Mouse (Mus musculus): ENCODE measurements around the gene Acaca. TPM values are rescaled to one million over a fixed set of nuclear protein-coding genes. Genes with fewer than 3 reads are reported as not detected.

Gene Acaca
- polyA plus RNA-seq (2012; fragmentation: generic; extraction: Trizol) = 29.9 TPM
- long read RNA-seq, experiment 1, partial matches to known transcripts = 0 of 6 reads
- long read RNA-seq, experiment 1, other reads (novel, unspliced or antisense) = 6 of 6 reads
- long read RNA-seq, experiment 2, partial matches to known transcripts = 28 of 30 reads
- long read RNA-seq, experiment 2, other reads (novel, unspliced or antisense) = 2 of 30 reads

GRCm38 (mm10) chr11:84128943-84129798 is at the start of gene Acaca, which contains the start of gene Tada2a:
TSS of gene Acaca (plus strand) at chr11:84129672.
TSS of gene Tada2a (minus strand) at chr11:84129600.
- peak within 1 kb of the TSS; percentile 93 for H3ac ChIP-seq (ENCODE audit: control insufficient read depth, insufficient read length, low read depth)
- TF ChIP-seq MYOD1 (IDR thresholded peaks at IDR 0.05; ENCODE audit: control insufficient read depth, insufficient read length, low read depth) (no peak), CTCF (IDR thresholded peaks at IDR 0.05; ENCODE audit: control insufficient read depth, insufficient read depth, insufficient read length) (no peak), USF1 (IDR thresholded peaks at IDR 0.05; ENCODE audit: low read depth) (peak; percentile 40), CEBPB (IDR thresholded peaks at IDR 0.05; ENCODE audit: low read depth) (no peak), MAX (IDR thresholded peaks at IDR 0.05) (peak; percentile 94)
- H3K79me3 ChIP-seq (ENCODE audit: low read depth) = peaks cover 14% of the 10 kb centered on the region
- peak within 1 kb of the TSS; percentile 89 for H3K4me3 ChIP-seq (ENCODE audit: insufficient read depth, poor library complexity, severe bottlenecking)
- H3K27me3 ChIP-seq (ENCODE audit: control insufficient read depth, insufficient read depth, insufficient read length) = no peaks in the 10 kb centered on the region
- peaks cover 31% of the 10 kb centered on the region for H3K79me2 ChIP-seq (ENCODE audit: control insufficient read depth, insufficient read depth)
- H3K36me3 ChIP-seq (ENCODE audit: control insufficient read depth, insufficient read depth) = peaks cover 30% of the 10 kb centered on the region

DNA sequence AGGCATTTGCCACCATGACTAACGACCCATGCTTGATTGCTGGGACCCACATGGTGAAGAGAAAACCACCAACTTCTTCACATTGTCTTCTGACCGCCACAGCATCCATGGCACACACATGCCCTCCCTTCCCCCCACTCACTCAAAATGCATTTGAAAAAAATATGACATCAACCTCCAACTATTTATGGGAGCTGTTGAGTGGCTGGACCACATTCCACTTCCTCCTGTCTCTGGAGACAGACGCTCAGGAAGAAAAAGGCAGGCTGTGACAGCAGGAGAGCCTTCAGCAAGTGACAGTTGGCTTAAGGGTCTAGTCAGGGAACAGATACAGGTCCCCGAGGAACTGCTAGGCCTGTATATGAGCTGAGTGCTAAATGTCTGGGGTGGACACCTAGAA is 49.6 kb upstream of the Acaca start:
- Histone ChIP-seq H3K79me2 (ENCODE audit: control insufficient read depth, insufficient read depth) (no peaks in the 10 kb centered on the region), H3K79me3 (ENCODE audit: low read depth) (no peaks in the 10 kb centered on the region), H3K27me3 (ENCODE audit: control insufficient read depth, insufficient read depth, insufficient read length) (no peaks in the 10 kb centered on the region), H3K4me3 (ENCODE audit: insufficient read depth, poor library complexity, severe bottlenecking) (no peak overlapping the region), H3K36me3 (ENCODE audit: control insufficient read depth, insufficient read depth) (peaks cover 34% of the 10 kb centered on the region), H3ac (ENCODE audit: control insufficient read depth, insufficient read length, low read depth) (no peak overlapping the region)
- TF ChIP-seq MAX (IDR thresholded peaks at IDR 0.05) (peak; percentile 55), CTCF (IDR thresholded peaks at IDR 0.05; ENCODE audit: control insufficient read depth, insufficient read depth, insufficient read length) (no peak)

DNA sequence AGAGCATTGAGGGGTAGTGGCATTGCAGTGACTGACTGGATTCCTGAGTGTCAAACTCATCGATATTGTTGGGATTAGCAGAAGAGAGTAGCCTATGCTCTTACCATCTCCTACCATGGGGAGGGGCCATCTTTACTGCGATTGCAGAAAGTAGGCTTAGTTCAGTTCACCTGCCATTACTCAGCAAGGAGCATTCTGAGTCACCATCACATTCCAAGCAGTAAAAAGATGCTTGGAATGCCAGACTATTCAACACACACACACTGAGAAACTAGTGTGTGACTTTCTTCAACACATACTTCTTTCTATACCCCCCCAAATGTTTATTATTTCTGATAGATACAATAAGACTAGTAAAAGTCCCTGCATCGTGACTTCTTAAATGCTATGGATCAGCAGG is 49.1 kb upstream of the Acaca start:
- H3K27me3 ChIP-seq (ENCODE audit: control insufficient read depth, insufficient read depth, insufficient read length) = no peaks in the 10 kb centered on the region
- TF ChIP-seq MYOD1 (IDR thresholded peaks at IDR 0.05; ENCODE audit: control insufficient read depth, insufficient read length, low read depth) (peak; percentile 61), FOSL1 (IDR thresholded peaks at IDR 0.05; ENCODE audit: insufficient read depth, low read length, poor library complexity, severe bottlenecking) (peak; percentile 67), CTCF (IDR thresholded peaks at IDR 0.05; ENCODE audit: control insufficient read depth, insufficient read depth, insufficient read length) (no peak)
- H3K79me3 ChIP-seq (ENCODE audit: low read depth) = no peaks in the 10 kb centered on the region
- no peak overlapping the region for H3ac ChIP-seq (ENCODE audit: control insufficient read depth, insufficient read length, low read depth)
- no peak overlapping the region for H3K4me3 ChIP-seq (ENCODE audit: insufficient read depth, poor library complexity, severe bottlenecking)
- H3K36me3 ChIP-seq (ENCODE audit: control insufficient read depth, insufficient read depth) = peaks cover 38% of the 10 kb centered on the region
- H3K79me2 ChIP-seq (ENCODE audit: control insufficient read depth, insufficient read depth) = no peaks in the 10 kb centered on the region

GRCm38 (mm10) chr11:84081901-84082300 is 47.6 kb upstream of the Acaca start:
- no peaks in the 10 kb centered on the region for H3K27me3 ChIP-seq (ENCODE audit: control insufficient read depth, insufficient read depth, insufficient read length)
- no peak overlapping the region for H3K4me3 ChIP-seq (ENCODE audit: insufficient read depth, poor library complexity, severe bottlenecking)
- TF ChIP-seq MYOD1 (IDR thresholded peaks at IDR 0.05; ENCODE audit: control insufficient read depth, insufficient read length, low read depth) (no peak), USF1 (IDR thresholded peaks at IDR 0.05; ENCODE audit: low read depth) (no peak)
- H3K79me2 ChIP-seq (ENCODE audit: control insufficient read depth, insufficient read depth) = no peaks in the 10 kb centered on the region
- H3K79me3 ChIP-seq (ENCODE audit: low read depth) = no peaks in the 10 kb centered on the region
- H3K36me3 ChIP-seq (ENCODE audit: control insufficient read depth, insufficient read depth) = peaks cover 53% of the 10 kb centered on the region
- no peak overlapping the region for H3ac ChIP-seq (ENCODE audit: control insufficient read depth, insufficient read length, low read depth)

DNA sequence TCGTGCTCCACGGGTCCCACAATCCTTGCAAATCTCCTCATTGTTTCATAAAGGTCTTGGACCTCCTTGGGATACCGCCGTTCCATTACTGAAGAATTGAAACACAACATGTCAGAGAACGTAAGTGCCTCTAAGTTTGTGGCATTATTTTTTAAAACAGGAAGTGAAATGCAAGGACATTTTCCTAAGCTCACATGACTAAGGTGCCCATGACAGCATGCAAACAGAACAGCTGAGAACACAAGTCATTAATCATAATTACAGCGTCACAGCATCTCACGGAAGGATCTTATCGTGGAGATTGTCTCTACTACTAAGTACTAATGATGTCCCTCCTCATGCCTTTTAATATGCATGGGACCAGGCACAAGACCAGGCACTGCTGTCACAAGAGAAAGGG is 38.9 kb upstream of the Acaca start:
- H3K79me2 ChIP-seq (ENCODE audit: control insufficient read depth, insufficient read depth) = no peaks in the 10 kb centered on the region
- TF ChIP-seq FOSL1 (IDR thresholded peaks at IDR 0.05; ENCODE audit: insufficient read depth, low read length, poor library complexity, severe bottlenecking) (no peak), MAX (IDR thresholded peaks at IDR 0.05) (no peak), USF1 (IDR thresholded peaks at IDR 0.05; ENCODE audit: low read depth) (no peak), MYOD1 (IDR thresholded peaks at IDR 0.05; ENCODE audit: control insufficient read depth, insufficient read length, low read depth) (no peak), CTCF (IDR thresholded peaks at IDR 0.05; ENCODE audit: control insufficient read depth, insufficient read depth, insufficient read length) (no peak)
- no peaks in the 10 kb centered on the region for H3K27me3 ChIP-seq (ENCODE audit: control insufficient read depth, insufficient read depth, insufficient read length)
- H3K79me3 ChIP-seq (ENCODE audit: low read depth) = no peaks in the 10 kb centered on the region
- no peak overlapping the region for H3K4me3 ChIP-seq (ENCODE audit: insufficient read depth, poor library complexity, severe bottlenecking)
- no peak overlapping the region for H3ac ChIP-seq (ENCODE audit: control insufficient read depth, insufficient read length, low read depth)
- peaks cover 92% of the 10 kb centered on the region for H3K36me3 ChIP-seq (ENCODE audit: control insufficient read depth, insufficient read depth)

GRCm38 (mm10) chr11:84095084-84095483 is 34.4 kb upstream of the Acaca start:
- no peaks in the 10 kb centered on the region for H3K79me2 ChIP-seq (ENCODE audit: control insufficient read depth, insufficient read depth)
- peaks cover 79% of the 10 kb centered on the region for H3K36me3 ChIP-seq (ENCODE audit: control insufficient read depth, insufficient read depth)

More at GRCm38 (mm10) chr11:84095084-84095483, 34.4 kb upstream of the Acaca start:
- H3ac ChIP-seq (ENCODE audit: control insufficient read depth, insufficient read length, low read depth) = no peak overlapping the region
- no peaks in the 10 kb centered on the region for H3K27me3 ChIP-seq (ENCODE audit: control insufficient read depth, insufficient read depth, insufficient read length)
- H3K4me3 ChIP-seq (ENCODE audit: insufficient read depth, poor library complexity, severe bottlenecking) = no peak overlapping the region
- H3K79me3 ChIP-seq (ENCODE audit: low read depth) = no peaks in the 10 kb centered on the region
- TF ChIP-seq MYOD1 (IDR thresholded peaks at IDR 0.05; ENCODE audit: control insufficient read depth, insufficient read length, low read depth) = no peak
- TF ChIP-seq CTCF (IDR thresholded peaks at IDR 0.05; ENCODE audit: control insufficient read depth, insufficient read depth, insufficient read length) = no peak
- no peak for TF ChIP-seq MYOG (IDR thresholded peaks at IDR 0.05; ENCODE audit: control insufficient read depth, extremely low read depth, insufficient read length)
- no peak for TF ChIP-seq MAX (IDR thresholded peaks at IDR 0.05)
- TF ChIP-seq USF1 (IDR thresholded peaks at IDR 0.05; ENCODE audit: low read depth) = no peak
- no peak for TF ChIP-seq CEBPB (IDR thresholded peaks at IDR 0.05; ENCODE audit: low read depth)
- TF ChIP-seq FOSL1 (IDR thresholded peaks at IDR 0.05; ENCODE audit: insufficient read depth, low read length, poor library complexity, severe bottlenecking) = no peak
